Mouse (Mus musculus) cortical plate, adult 2 months (tissue): ENCODE data around the gene Tmeff2.

Experiments
- CTCF ChIP-seq: fragments of 200-500 bp; IDR thresholded peaks from 2 replicates; pipeline ENCODE4 v1.5.1; 2011; ENCODE audit warnings: mild to moderate bottlenecking, control low read depth, low read length; ENCODE audit not compliant: insufficient read depth; ENCODE audit errors: extremely low read depth
- POLR2A ChIP-seq: fragments of 200-500 bp; IDR thresholded peaks from 2 replicates; pipeline ENCODE4 v1.6.1; 2011; ENCODE audit warnings: mild to moderate bottlenecking, low read length, control low read depth; ENCODE audit not compliant: insufficient read depth; ENCODE audit errors: extremely low read depth

DNA sequence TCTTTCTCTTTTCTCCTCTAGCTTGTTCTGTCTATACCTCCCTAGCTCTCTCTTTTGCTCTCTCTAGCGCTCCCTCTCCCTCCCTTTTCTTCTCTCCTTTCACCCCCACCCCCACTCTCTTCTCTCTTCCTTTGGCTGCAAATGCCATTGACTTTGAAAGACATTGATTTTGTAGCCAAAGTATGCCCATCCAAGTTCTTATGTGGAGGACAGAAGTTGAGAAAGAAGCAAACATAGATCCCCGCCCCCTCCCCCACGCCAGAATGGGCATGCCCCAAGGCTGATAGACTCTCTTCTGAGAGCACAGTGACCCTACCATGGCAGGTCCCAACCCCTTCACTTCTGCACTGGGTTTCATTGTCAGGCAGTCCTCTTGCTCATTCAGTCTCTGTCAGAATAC, 28.3 kb downstream of the Tmeff2 start:
- no peak for TF ChIP-seq POLR2A
- TF ChIP-seq CTCF = no peak
